Mouse (Mus musculus) liver, adult 2 months (tissue): ENCODE data around the gene Fam24b. TPM values are rescaled to one million over a fixed set of nuclear protein-coding genes. Genes with fewer than 3 reads are reported as not detected.

ENCODE experiments used
- DNase-seq: peaks from one replicate; pipeline ENCODE4 v3.0.0-alpha.2; 2011; ENCODE audit warnings: low read depth, low spot score; ENCODE audit errors: extremely low read depth
- H3K27ac ChIP-seq: fragments of 200-500 bp; replicated peaks from 2 replicates; pipeline ENCODE4 v1.5.1; 2012; ENCODE audit warnings: low read depth, mild to moderate bottlenecking, control low read depth, inconsistent platforms, low read length; ENCODE audit not compliant: insufficient read depth
- H3K27me3 ChIP-seq: fragments of 200-500 bp; 2 replicates; pipeline ENCODE4 v1.6.1; 2012; ENCODE audit warnings: mild to moderate bottlenecking, moderate library complexity, low read length, inconsistent platforms; ENCODE audit not compliant: control insufficient read depth, insufficient read depth
- H3K36me3 ChIP-seq: fragments of 200-500 bp; 2 replicates; pipeline ENCODE4 v1.6.1; 2012; ENCODE audit warnings: low read length, inconsistent platforms; ENCODE audit not compliant: control insufficient read depth, insufficient read depth
- H3K4me1 ChIP-seq: fragments of 200-500 bp; 2 replicates; pipeline ENCODE4 v1.6.1; 2011; ENCODE audit warnings: low read length; ENCODE audit not compliant: control insufficient read depth, insufficient read depth
- H3K4me3 ChIP-seq: fragments of 200-500 bp; 2 replicates; pipeline ENCODE4 v1.5.1; 2011; ENCODE audit warnings: low read depth, mild to moderate bottlenecking, control low read depth, low read length, moderate library complexity; ENCODE audit not compliant: insufficient read depth
- H3K79me2 ChIP-seq: fragments of 200-500 bp; 2 replicates; pipeline ENCODE4 v1.6.1; 2012; ENCODE audit warnings: inconsistent platforms, mild to moderate bottlenecking, low read length, moderate library complexity; ENCODE audit not compliant: control insufficient read depth, insufficient read depth
- H3K9ac ChIP-seq: fragments of 200-500 bp; 2 replicates; pipeline ENCODE4 v1.6.1; 2012; ENCODE audit warnings: low read depth, mild to moderate bottlenecking, control low read depth, inconsistent platforms, low read length
- CTCF ChIP-seq: fragments of 200-500 bp; IDR thresholded peaks from 2 replicates; pipeline ENCODE4 v1.5.1; 2011; ENCODE audit warnings: low read depth, low read length, control low read depth
- POLR2A ChIP-seq: fragments of 200-500 bp; IDR thresholded peaks from 2 replicates; pipeline ENCODE4 v1.6.1; 2011; ENCODE audit warnings: low read length, control low read depth; ENCODE audit not compliant: insufficient read depth; ENCODE audit errors: extremely low read depth
- WGBS: fragments of 180-500 bp; shearing (Covaris S2); methylation state at CpG from one replicate; pipeline ENCODE4 v1.1.7; 2018; 5-methylcytosine and 5-hydroxymethylcytosine counted together
- polyA plus RNA-seq: library from polyadenylated mRNA; depleted of rRNA; stranded (reverse); fragments of >200 nt; gene quantifications from 2 replicates; pipeline ENCODE4 v1.2.3, GENCODE M21; 2012
- total RNA-seq: library from RNA; depleted of rRNA; stranded (reverse); fragments of >200 nt; gene quantifications from 2 replicates; pipeline ENCODE4 v1.2.3, GENCODE M21; 2014

Gene Fam24b
- total and polyA plus RNA-seq, 2 experiments, result 0.91 TPM; not detected in 1

GRCm38 (mm10) chr7:131333564-131333963, 4.2 kb upstream of the Fam24b start, which contains the start of gene Fam24a:
TSS of gene Fam24a (plus strand) at chr7:131333864.
- 50% methylated on average over 1 of the region's 1 CpGs for WGBS
- Histone ChIP-seq H3K4me1 (no peaks in the 10 kb centered on the region), H3K27ac (no peak within 1 kb of the TSS), H3K4me3 (no peak within 1 kb of the TSS), H3K9ac (no peak within 1 kb of the TSS), H3K36me3 (0 out of 2 replicates have a peak, but pooled peaks cover 1% of the 10 kb centered on the region), H3K27me3 (no peaks in the 10 kb centered on the region), H3K79me2 (no peaks in the 10 kb centered on the region)
- DNase-seq, result no peak
- TF ChIP-seq CTCF (no peak), POLR2A (no peak)

- no peak overlapping the region for H3K9ac ChIP-seq
- no peak overlapping the region for H3K27ac ChIP-seq
- H3K79me2 ChIP-seq, result no peaks in the 10 kb centered on the region
- no peaks in the 10 kb centered on the region for H3K27me3 ChIP-seq
- TF ChIP-seq CTCF, result no peak
- TF ChIP-seq POLR2A, result no peak
- 59% methylated on average over 2 of the region's 2 CpGs for WGBS
- no peaks in the 10 kb centered on the region for H3K4me1 ChIP-seq
- no peak for DNase-seq
- H3K36me3 ChIP-seq, result no peaks in the 10 kb centered on the region
- H3K4me3 ChIP-seq, result no peak overlapping the region
Observed at GRCm38 (mm10) chr7:131331688-131332087, 2.4 kb upstream of the Fam24b start.

- no peaks in the 10 kb centered on the region for H3K4me1 ChIP-seq
- no peak overlapping the region for H3K27ac ChIP-seq
- TF ChIP-seq POLR2A (no peak), CTCF (no peak)
- no peaks in the 10 kb centered on the region for H3K36me3 ChIP-seq
- no peak overlapping the region for H3K4me3 ChIP-seq
- no peaks in the 10 kb centered on the region for H3K79me2 ChIP-seq
- DNase-seq, result no peak
- H3K27me3 ChIP-seq, result no peaks in the 10 kb centered on the region
- H3K9ac ChIP-seq, result no peak overlapping the region
- WGBS, result 90% methylated on average over 5 of the region's 5 CpGs
Observed at GRCm38 (mm10) chr7:131327054-131327453, 2.3 kb downstream of the Fam24b start.

GRCm38 (mm10) chr7:131322192-131322591, 7.1 kb downstream of the Fam24b start, which contains the start of gene Cuzd1:
TSS of gene Cuzd1 (minus strand) at chr7:131322292.
- DNase-seq, result no peak
- H3K9ac ChIP-seq, result no peak within 1 kb of the TSS
- TF ChIP-seq POLR2A (no peak), CTCF (no peak)
- H3K27ac ChIP-seq, result no peak within 1 kb of the TSS
- WGBS, result 61% methylated on average over 2 of the region's 2 CpGs
- no peaks in the 10 kb centered on the region for H3K36me3 ChIP-seq
- H3K4me1 ChIP-seq, result no peaks in the 10 kb centered on the region
- no peak within 1 kb of the TSS for H3K4me3 ChIP-seq
- no peaks in the 10 kb centered on the region for H3K27me3 ChIP-seq
- H3K79me2 ChIP-seq, result no peaks in the 10 kb centered on the region

GRCm38 (mm10) chr7:131318340-131318739, 11.0 kb downstream of the Fam24b start:
- TF ChIP-seq POLR2A, result no peak
- TF ChIP-seq CTCF, result no peak
- 93% methylated on average over 5 of the region's 7 CpGs for WGBS
- Histone ChIP-seq H3K27me3 (no peaks in the 10 kb centered on the region), H3K4me1 (no peaks in the 10 kb centered on the region), H3K36me3 (no peaks in the 10 kb centered on the region), H3K79me2 (no peaks in the 10 kb centered on the region), H3K27ac (no peak overlapping the region), H3K4me3 (no peak overlapping the region), H3K9ac (no peak overlapping the region)
- no peak for DNase-seq

GRCm38 (mm10) chr7:131317587-131317986, 11.7 kb downstream of the Fam24b start:
- TF ChIP-seq POLR2A (no peak), CTCF (no peak)
- H3K9ac ChIP-seq, result no peak overlapping the region
- DNase-seq, result no peak
- H3K27me3 ChIP-seq, result no peaks in the 10 kb centered on the region
- H3K27ac ChIP-seq, result no peak overlapping the region
- 61% methylated on average over 12 of the region's 12 CpGs for WGBS
- H3K36me3 ChIP-seq, result no peaks in the 10 kb centered on the region
- H3K4me3 ChIP-seq, result no peak overlapping the region
- H3K79me2 ChIP-seq, result no peaks in the 10 kb centered on the region
- H3K4me1 ChIP-seq, result no peaks in the 10 kb centered on the region
